Mouse (Mus musculus): ENCODE measurements around the gene Krt13. TPM values are rescaled to one million over a fixed set of nuclear protein-coding genes. Genes with fewer than 3 reads are reported as not detected.

Gene Krt13
- polyA plus RNA-seq, 1 experiment = 4.1 TPM

GRCm38 (mm10) chr11:100148615-100149330 is 27.4 kb upstream of the Krt13 start, which contains the start of gene Krt19:
Gene Krt19 (minus strand): TSS chr11:100148665.
- Histone ChIP-seq H3K4me1 (ENCODE audit: control insufficient read depth, insufficient read depth, low read length) (no peaks in the 10 kb centered on the region), H3K4me3 (replicated peaks; ENCODE audit: control insufficient read depth, low read depth, low read length) (no peak within 1 kb of the TSS), H3K27ac (ENCODE audit: control insufficient read depth, insufficient read depth, low read depth, low read length, poor library complexity) (no peak within 1 kb of the TSS)
- TF ChIP-seq POLR2A (IDR thresholded peaks at IDR 0.05; ENCODE audit: borderline replicate concordance, control insufficient read depth, low read depth, low read length) (no peak), CTCF (IDR thresholded peaks at IDR 0.05; ENCODE audit: control insufficient read depth, insufficient read depth, low read length) (no peak)
- 53% methylated on average over 9 of the region's 9 CpGs for WGBS

- 55% methylated on average over 5 of the region's 5 CpGs for WGBS
- Histone ChIP-seq H3K27ac (ENCODE audit: control insufficient read depth, insufficient read depth, low read depth, low read length, poor library complexity) (no peak overlapping the region), H3K4me1 (ENCODE audit: control insufficient read depth, insufficient read depth, low read length) (no peaks in the 10 kb centered on the region), H3K4me3 (replicated peaks; ENCODE audit: control insufficient read depth, low read depth, low read length) (no peak overlapping the region)
- TF ChIP-seq POLR2A (IDR thresholded peaks at IDR 0.05; ENCODE audit: borderline replicate concordance, control insufficient read depth, low read depth, low read length) (no peak), CTCF (IDR thresholded peaks at IDR 0.05; ENCODE audit: control insufficient read depth, insufficient read depth, low read length) (no peak)
These were observed 26.4 kb upstream of the Krt13 start for GRCm38 (mm10) chr11:100147566-100148353.

GRCm38 (mm10) chr11:100145858-100146560 is 24.6 kb upstream of the Krt13 start:
- TF ChIP-seq CTCF (IDR thresholded peaks at IDR 0.05; ENCODE audit: control insufficient read depth, insufficient read depth, low read length) (no peak), POLR2A (IDR thresholded peaks at IDR 0.05; ENCODE audit: borderline replicate concordance, control insufficient read depth, low read depth, low read length) (no peak)
- Histone ChIP-seq H3K27ac (ENCODE audit: control insufficient read depth, insufficient read depth, low read depth, low read length, poor library complexity) (no peak overlapping the region; the same call in 1 of the 2 replicates), H3K4me1 (ENCODE audit: control insufficient read depth, insufficient read depth, low read length) (no peaks in the 10 kb centered on the region), H3K4me3 (replicated peaks; ENCODE audit: control insufficient read depth, low read depth, low read length) (no peak overlapping the region)
- 6% methylated on average over 13 of the region's 13 CpGs for WGBS

- Histone ChIP-seq H3K4me3 (replicated peaks; ENCODE audit: control insufficient read depth, low read depth, low read length) (no peak overlapping the region), H3K27ac (ENCODE audit: control insufficient read depth, insufficient read depth, low read depth, low read length, poor library complexity) (no peak overlapping the region; the same call in 1 of the 2 replicates), H3K4me1 (ENCODE audit: control insufficient read depth, insufficient read depth, low read length) (no peaks in the 10 kb centered on the region)
- TF ChIP-seq POLR2A (IDR thresholded peaks at IDR 0.05; ENCODE audit: borderline replicate concordance, control insufficient read depth, low read depth, low read length) (no peak), CTCF (IDR thresholded peaks at IDR 0.05; ENCODE audit: control insufficient read depth, insufficient read depth, low read length) (no peak)
- WGBS = 4% methylated on average over 20 of the region's 20 CpGs
These were observed 23.7 kb upstream of the Krt13 start for GRCm38 (mm10) chr11:100145104-100145503.

- Histone ChIP-seq H3K27ac (ENCODE audit: control insufficient read depth, insufficient read depth, low read depth, low read length, poor library complexity) (no peak overlapping the region), H3K4me3 (replicated peaks; ENCODE audit: control insufficient read depth, low read depth, low read length) (no peak overlapping the region), H3K4me1 (ENCODE audit: control insufficient read depth, insufficient read depth, low read length) (no peaks in the 10 kb centered on the region)
- WGBS = 91% methylated on average over 21 of the region's 21 CpGs
- TF ChIP-seq CTCF (IDR thresholded peaks at IDR 0.05; ENCODE audit: control insufficient read depth, insufficient read depth, low read length) = no peak
- TF ChIP-seq POLR2A (IDR thresholded peaks at IDR 0.05; ENCODE audit: borderline replicate concordance, control insufficient read depth, low read depth, low read length) = no peak
These were observed 19.6 kb upstream of the Krt13 start for GRCm38 (mm10) chr11:100140966-100141365.

GRCm38 (mm10) chr11:100139391-100139790 is 18.0 kb upstream of the Krt13 start:
- Histone ChIP-seq H3K27ac (ENCODE audit: control insufficient read depth, insufficient read depth, low read depth, low read length, poor library complexity) (no peak overlapping the region), H3K4me1 (ENCODE audit: control insufficient read depth, insufficient read depth, low read length) (no peaks in the 10 kb centered on the region), H3K4me3 (replicated peaks; ENCODE audit: control insufficient read depth, low read depth, low read length) (no peak overlapping the region)
- WGBS = 69% methylated on average over 2 of the region's 2 CpGs
- no peak for TF ChIP-seq POLR2A (IDR thresholded peaks at IDR 0.05; ENCODE audit: borderline replicate concordance, control insufficient read depth, low read depth, low read length)

GRCm38 (mm10) chr11:100138809-100139208 is 17.4 kb upstream of the Krt13 start:
- WGBS = 73% methylated on average over 7 of the region's 7 CpGs
- no peaks in the 10 kb centered on the region for H3K4me1 ChIP-seq (ENCODE audit: control insufficient read depth, insufficient read depth, low read length)

GRCm38 (mm10) chr11:100137693-100138092 is 16.3 kb upstream of the Krt13 start:
- H3K27ac ChIP-seq (ENCODE audit: control insufficient read depth, insufficient read depth, low read depth, low read length, poor library complexity) = no peak overlapping the region
- H3K4me3 ChIP-seq (replicated peaks; ENCODE audit: control insufficient read depth, low read depth, low read length) = no peak overlapping the region
- no peaks in the 10 kb centered on the region for H3K4me1 ChIP-seq (ENCODE audit: control insufficient read depth, insufficient read depth, low read length)
- WGBS = 50% methylated on average over 5 of the region's 5 CpGs
- no peak for TF ChIP-seq POLR2A (IDR thresholded peaks at IDR 0.05; ENCODE audit: borderline replicate concordance, control insufficient read depth, low read depth, low read length)

More at GRCm38 (mm10) chr11:100138809-100139208, 17.4 kb upstream of the Krt13 start:
- TF ChIP-seq CTCF (IDR thresholded peaks at IDR 0.05; ENCODE audit: control insufficient read depth, insufficient read depth, low read length) (no peak), POLR2A (IDR thresholded peaks at IDR 0.05; ENCODE audit: borderline replicate concordance, control insufficient read depth, low read depth, low read length) (no peak)
- Histone ChIP-seq H3K4me3 (replicated peaks; ENCODE audit: control insufficient read depth, low read depth, low read length) (no peak overlapping the region), H3K27ac (ENCODE audit: control insufficient read depth, insufficient read depth, low read depth, low read length, poor library complexity) (no peak overlapping the region)
